In genomic region chr2:167565682-167566081, GRCm38 (mm10) we compare ENCODE assay signal across 9 mouse cellular contexts. TPM values are rescaled to one million over a fixed set of nuclear protein-coding genes. Genes with fewer than 3 reads are reported as not detected.
DNase-seq lines count a peak whose midpoint lies in the region; TF ChIP-seq lines count a peak whose summit lies in the region.
"Had no signal": no experiment of that assay in that cellular context is flagged by ENCODE, and none has a peak within 500 bp of the region (broad histone marks: within the 10 kb centered on the region; RNA-seq: fewer than 3 reads in every experiment).

No protein-coding gene starts in this region.

- no peak for TF ChIP-seq POLR2A in spleen, adult 2 months (IDR thresholded peaks at IDR 0.05; ENCODE audit: low read depth, low read length)

- H3K4me3 ChIP-seq in spleen, adult 2 months (ENCODE audit: extremely low read depth, insufficient read depth, insufficient read length), result no peak overlapping the region
- H3K4me3 ChIP-seq in heart, embryonic 10.5 days, result peak overlapping the region; percentile 34
- H3K4me3 ChIP-seq: megakaryocyte, embryonic 14.5 days had no signal

- peak; percentile 30 to 54 for DNase-seq in spleen, adult 2 months (ENCODE audit: low read depth in 1 of 2, low spot score in 2 of 2)
- no peak for DNase-seq in spleen, adult 12 weeks (ENCODE audit: low spot score)
- no peak for DNase-seq in heart, embryonic 10.5 days (ENCODE audit: low spot score)
- DNase-seq in kidney, adult 9 months, result peak; percentile 71
- peak; percentile 52 for DNase-seq in lung, postnatal 36 days
- DNase-seq in testis, postnatal 10 days (ENCODE audit: low spot score), result no peak
- DNase-seq in cerebellum, adult 18-20 months, result no peak
- DNase-seq in thymus, postnatal 0 days (ENCODE audit: low spot score), result no peak

- H3K27me3 ChIP-seq in spleen, adult 2 months (ENCODE audit: control insufficient read depth, insufficient read depth, low read length), result no peaks in the 10 kb centered on the region
- peaks cover 14% of the 10 kb centered on the region; the same call in 1 of the 2 replicates for H3K27me3 ChIP-seq in heart, embryonic 10.5 days (ENCODE audit: insufficient read depth, poor library complexity, severe bottlenecking)

- no peaks in the 10 kb centered on the region for H3K36me3 ChIP-seq in spleen, adult 2 months (ENCODE audit: control insufficient read depth, insufficient read depth, low read length)
- no peaks in the 10 kb centered on the region for H3K36me3 ChIP-seq in heart, embryonic 10.5 days

- no peak overlapping the region for H3K27ac ChIP-seq in spleen, adult 2 months (ENCODE audit: insufficient read depth, low read length)
- peak overlapping the region; percentile 89 for H3K27ac ChIP-seq in heart, embryonic 10.5 days

- 35% methylated on average over 19 of the region's 19 CpGs for WGBS in spleen, adult 2 months
- 5% methylated on average over 19 of the region's 19 CpGs for WGBS in heart, embryonic 10.5 days

- peaks cover 4% of the 10 kb centered on the region for H3K4me1 ChIP-seq in spleen, adult 2 months (ENCODE audit: control insufficient read depth, insufficient read depth, insufficient read length)
- peaks cover 61% of the 10 kb centered on the region for H3K4me1 ChIP-seq in heart, embryonic 10.5 days

- no peak for TF ChIP-seq CTCF in spleen, adult 2 months (IDR thresholded peaks at IDR 0.05; ENCODE audit: extremely low read depth, insufficient read depth, insufficient read length, insufficient replicate concordance)

- no peaks in the 10 kb centered on the region for H3K9me3 ChIP-seq in heart, embryonic 10.5 days
- H3K9me3 ChIP-seq: megakaryocyte, embryonic 14.5 days had no signal

RNA-seq across cellular contexts. Expression of gene Snai1, which starts 27.7 kb away (rescaled TPM):
- 21.0 and 28.1 TPM in 2 replicates for polyA plus RNA-seq in spleen, adult 2 months (2012; rRNA removed)
- 21.8 and 42.2 TPM in 2 replicates for polyA plus RNA-seq in heart, embryonic 10.5 days (2016; fragmentation: Nextera tagmentation; extraction: Ambion mirVana)
- polyA plus RNA-seq in thymus, postnatal 0 days (2015; fragmentation: Nextera tagmentation; extraction: Ambion mirVana), result 2.6 and 3.6 TPM in 2 replicates

Comparison
In these comparisons a context has a peak if more than half of its experiments do, and no peak if none do; other contexts are left out.
1. DNase-seq: peak in spleen, adult 2 months (2 of 2), kidney, adult 9 months (single experiment) and lung, postnatal 36 days (single experiment); none in spleen, adult 12 weeks (single experiment), heart, embryonic 10.5 days (single experiment), testis, postnatal 10 days (single experiment), cerebellum, adult 18-20 months (0 of 2) and thymus, postnatal 0 days (single experiment).